Mouse (Mus musculus) midbrain, embryonic 12.5 days (tissue): ENCODE results near the gene Olfr1223. TPM values are rescaled to one million over a fixed set of nuclear protein-coding genes. Genes with fewer than 3 reads are reported as not detected.
"Not testable (repeated sequence)": the region's sequence is repeated elsewhere in the genome, so short reads cannot be mapped to it uniquely, and the experiment has no call there.

Source experiments
- ATAC-seq: fragments of 200-750 bp; cut with Nextera tagmentation; 2 replicates; pipeline ENCODE4 v1.8.0; 2017; ENCODE audit warnings: low read depth, moderate TSS enrichment, moderate library complexity; ENCODE audit not compliant: low FRiP score
- H3K27ac ChIP-seq: fragments of 300-500 bp; sonication (generic); replicated peaks from 2 replicates; pipeline ENCODE4 v1.5.1; 2016; ENCODE audit warnings: mild to moderate bottlenecking
- H3K27me3 ChIP-seq: fragments of 300-500 bp; sonication (generic); 2 replicates; pipeline ENCODE4 v1.6.1; 2016; ENCODE audit warnings: mild to moderate bottlenecking
- H3K36me3 ChIP-seq: fragments of 300-500 bp; sonication (generic); 2 replicates; pipeline ENCODE4 v1.6.1; 2016
- H3K4me1 ChIP-seq: fragments of 300-500 bp; sonication (generic); 2 replicates; pipeline ENCODE4 v1.6.1; 2016
- H3K4me2 ChIP-seq: fragments of 300-500 bp; sonication (generic); replicated peaks from 2 replicates; pipeline ENCODE4 v1.6.1; 2016; ENCODE audit warnings: mild to moderate bottlenecking, moderate library complexity
- H3K4me3 ChIP-seq: fragments of 300-500 bp; sonication (generic); 2 replicates; pipeline ENCODE4 v1.5.1; 2016; ENCODE audit warnings: mild to moderate bottlenecking
- H3K9ac ChIP-seq: fragments of 300-500 bp; sonication (generic); replicated peaks from 2 replicates; pipeline ENCODE4 v1.6.1; 2016; ENCODE audit warnings: mild to moderate bottlenecking, moderate library complexity
- H3K9me3 ChIP-seq: fragments of 300-500 bp; sonication (generic); 2 replicates; pipeline ENCODE4 v1.6.1; 2016; ENCODE audit warnings: mild to moderate bottlenecking
- WGBS: fragments of 180-500 bp; shearing (Covaris S2); methylation state at CpG from one replicate; pipeline ENCODE4 v1.1.7; 2016; 5-methylcytosine and 5-hydroxymethylcytosine counted together
- polyA plus RNA-seq: library from polyadenylated mRNA; unstranded; fragments of >200 nt; fragmentation: Nextera tagmentation; extraction: Ambion mirVana; gene quantifications from 2 replicates; pipeline ENCODE4 v1.2.1, GENCODE M21; 2016

Olfr1223 gene
- polyA plus RNA-seq: not detected in 2 replicates

DNA sequence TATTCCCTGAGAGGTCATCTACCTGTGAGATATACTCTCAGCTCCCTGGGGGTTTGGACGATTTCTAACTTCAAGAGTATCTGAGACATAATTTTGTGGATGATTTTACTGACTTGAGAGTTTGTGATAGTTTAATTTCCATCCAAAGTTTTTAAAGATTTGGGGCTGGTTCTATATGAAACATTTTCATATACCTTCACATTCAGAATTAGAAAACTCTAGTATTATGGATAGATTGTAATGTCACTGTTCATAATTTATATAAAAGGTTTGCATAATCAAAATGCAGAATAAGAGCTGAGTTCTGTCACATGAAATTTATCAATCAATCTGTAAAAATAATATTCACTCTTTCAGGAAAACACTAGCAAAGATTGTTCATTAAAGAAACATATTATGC lies at the start of gene Olfr1223:
TSS of gene Olfr1223 (minus strand) at position 101 of the 400 bp plus-strand sequence.
- Histone ChIP-seq H3K36me3 (no peaks in the 10 kb centered on the region), H3K9ac (no peak within 1 kb of the TSS), H3K4me3 (no peak within 1 kb of the TSS), H3K4me2 (no peak within 1 kb of the TSS), H3K4me1 (no peaks in the 10 kb centered on the region), H3K27ac (no peak within 1 kb of the TSS), H3K27me3 (no peaks in the 10 kb centered on the region), H3K9me3 (no peaks in the 10 kb centered on the region)
- ATAC-seq: no peak
- WGBS: 77% methylated on average over 1 of the region's 1 CpGs

- Histone ChIP-seq H3K27me3 (no peaks in the 10 kb centered on the region), H3K4me1 (no peaks in the 10 kb centered on the region), H3K4me2 (no peak within 1 kb of the TSS), H3K27ac (no peak within 1 kb of the TSS), H3K36me3 (no peaks in the 10 kb centered on the region), H3K4me3 (no peak within 1 kb of the TSS), H3K9me3 (no peaks in the 10 kb centered on the region), H3K9ac (no peak within 1 kb of the TSS)
- 65% methylated on average over 2 of the region's 2 CpGs for WGBS
- ATAC-seq: no peak
Observed at GRCm38 (mm10) chr2:89199948-89200347, 48.6 kb upstream of the Olfr1223 start, which contains the start of gene Olfr1226. TSS of gene Olfr1226 (minus strand) at chr2:89200048.

DNA sequence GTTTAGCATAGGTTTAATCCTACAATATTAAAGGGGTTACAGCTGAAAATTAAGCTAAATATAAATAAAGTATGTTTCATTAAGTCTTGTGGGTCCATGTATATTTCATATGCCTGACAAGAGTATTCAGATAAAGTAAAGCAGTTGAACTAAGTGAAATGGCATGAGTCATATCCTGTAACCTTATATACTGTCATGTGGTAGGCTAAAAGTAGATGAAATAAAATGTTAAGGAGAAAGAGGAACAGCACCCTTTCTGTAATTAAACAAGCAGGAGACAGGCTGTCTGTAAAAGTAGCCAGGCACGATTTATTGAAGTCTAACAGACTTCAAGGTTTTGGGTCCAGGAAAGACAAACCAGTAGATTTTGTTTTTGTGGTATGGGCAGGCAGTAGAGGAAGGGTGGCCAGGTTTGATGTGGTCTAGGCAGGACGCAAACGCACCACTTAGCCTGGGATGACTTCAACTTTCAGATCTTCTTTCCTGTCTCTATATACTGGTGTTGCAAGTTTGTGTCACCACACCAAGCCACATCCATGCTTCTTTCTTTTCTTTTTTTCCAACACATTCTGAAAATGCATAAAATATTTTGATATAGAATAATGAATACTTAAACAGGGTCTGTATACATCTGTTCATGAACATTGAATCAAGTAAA lies 45.1 kb upstream of the Olfr1223 start:
- Histone ChIP-seq H3K4me1 (no peaks in the 10 kb centered on the region), H3K9me3 (no peaks in the 10 kb centered on the region), H3K27ac (no peak overlapping the region), H3K4me3 (no peak overlapping the region), H3K36me3 (no peaks in the 10 kb centered on the region), H3K9ac (no peak overlapping the region), H3K4me2 (no peak overlapping the region), H3K27me3 (no peaks in the 10 kb centered on the region)
- ATAC-seq: no peak
- WGBS: 90% methylated on average over 3 of the region's 3 CpGs

DNA sequence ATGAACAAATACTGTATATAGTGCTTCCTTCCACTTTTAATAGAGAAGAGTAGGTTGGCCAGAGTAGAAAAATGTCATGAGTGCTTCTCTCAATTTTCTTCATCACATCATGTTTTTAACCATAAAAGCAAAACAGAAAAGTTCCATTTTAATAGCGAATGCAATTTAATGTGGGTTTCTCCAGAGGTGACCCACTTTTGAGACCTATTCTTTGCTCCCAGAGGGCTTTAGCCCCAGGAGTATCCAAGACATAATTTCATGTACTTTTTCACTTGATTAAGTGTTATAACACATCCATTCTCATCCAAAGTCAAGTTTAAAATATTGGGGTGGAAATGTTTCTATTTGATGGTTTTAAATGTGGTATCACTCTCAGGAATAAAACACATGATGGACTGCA lies 23.2 kb upstream of the Olfr1223 start, which contains the start of gene Olfr1225:
TSS of gene Olfr1225 (minus strand) at position 101 of the 400 bp plus-strand sequence.
- no peaks in the 10 kb centered on the region for H3K4me1 ChIP-seq
- no peaks in the 10 kb centered on the region for H3K36me3 ChIP-seq
- H3K27ac ChIP-seq: no peak within 1 kb of the TSS
- ATAC-seq: no peak
- H3K27me3 ChIP-seq: no peaks in the 10 kb centered on the region
- no peak within 1 kb of the TSS for H3K4me2 ChIP-seq
- no peak within 1 kb of the TSS for H3K4me3 ChIP-seq
- H3K9me3 ChIP-seq: no peaks in the 10 kb centered on the region
- no peak within 1 kb of the TSS for H3K9ac ChIP-seq
- 90% methylated on average over 1 of the region's 1 CpGs for WGBS

DNA sequence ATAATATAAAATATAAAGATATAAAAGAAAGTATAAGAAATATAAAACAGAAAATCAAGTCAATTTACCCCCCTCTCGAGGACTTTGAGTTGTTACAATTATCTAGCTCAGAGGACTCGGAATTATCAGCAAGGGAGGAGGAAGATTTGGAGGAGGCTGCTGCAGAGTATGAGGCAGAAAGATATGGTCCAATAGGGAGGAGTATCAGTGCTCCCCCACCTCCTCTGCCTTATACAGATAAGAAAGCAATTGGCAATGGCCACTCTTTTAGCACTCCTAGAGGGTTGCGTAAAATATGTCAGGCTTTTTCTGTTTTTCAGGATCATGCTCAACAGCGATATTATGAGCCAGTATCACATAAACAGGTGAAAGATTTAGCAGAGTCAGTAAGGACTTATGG lies 13.4 kb upstream of the Olfr1223 start:
- 92% methylated on average over 4 of the region's 4 CpGs for WGBS
- not testable (repeated sequence) for H3K4me2 ChIP-seq, H3K36me3 ChIP-seq, H3K4me1 ChIP-seq, H3K9ac ChIP-seq, H3K4me3 ChIP-seq, H3K27me3 ChIP-seq, ATAC-seq, H3K9me3 ChIP-seq, H3K27ac ChIP-seq

DNA sequence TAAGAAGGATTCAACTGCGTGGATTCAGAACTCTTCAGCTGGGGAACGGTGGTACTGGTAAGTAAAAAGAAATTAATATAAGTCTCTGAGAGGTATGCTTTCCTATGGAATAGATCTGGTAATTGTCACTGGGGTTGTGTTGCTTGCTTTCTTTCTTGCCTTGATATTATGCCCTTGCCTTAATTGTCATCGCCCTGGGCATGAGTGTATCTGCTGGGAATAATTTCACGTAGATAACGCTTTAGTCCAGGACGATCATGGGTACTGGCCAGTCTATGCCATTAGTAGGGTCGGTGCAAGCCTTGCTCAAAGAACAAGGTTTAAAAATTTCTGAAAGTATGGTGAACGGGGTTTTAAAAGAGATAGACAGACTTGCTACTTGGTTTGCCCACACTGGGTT lies 12.6 kb upstream of the Olfr1223 start, which contains the start of gene Olfr1224-ps1:
TSS of gene Olfr1224-ps1 (minus strand) at position 101 of the 400 bp plus-strand sequence.
- H3K4me3 ChIP-seq, H3K27ac ChIP-seq, H3K27me3 ChIP-seq, H3K4me2 ChIP-seq, H3K36me3 ChIP-seq, H3K9me3 ChIP-seq, H3K4me1 ChIP-seq, H3K9ac ChIP-seq, ATAC-seq: not testable (repeated sequence)
- WGBS: 93% methylated on average over 8 of the region's 8 CpGs

GRCm38 (mm10) chr2:89132954-89133353 lies 18.4 kb downstream of the Olfr1223 start, which contains the start of gene Olfr1222:
TSS of gene Olfr1222 (minus strand) at chr2:89133054.
- Histone ChIP-seq H3K9me3 (no peaks in the 10 kb centered on the region), H3K27me3 (no peaks in the 10 kb centered on the region), H3K4me2 (no peak within 1 kb of the TSS), H3K27ac (no peak within 1 kb of the TSS), H3K4me1 (no peaks in the 10 kb centered on the region), H3K36me3 (no peaks in the 10 kb centered on the region), H3K4me3 (no peak within 1 kb of the TSS), H3K9ac (no peak within 1 kb of the TSS)
- ATAC-seq: no peak
- WGBS: 84% methylated on average over 3 of the region's 3 CpGs

- Histone ChIP-seq H3K36me3 (no peaks in the 10 kb centered on the region), H3K27ac (no peak within 1 kb of the TSS), H3K27me3 (no peaks in the 10 kb centered on the region), H3K4me2 (no peak within 1 kb of the TSS), H3K9ac (no peak within 1 kb of the TSS), H3K9me3 (no peaks in the 10 kb centered on the region), H3K4me3 (no peak within 1 kb of the TSS), H3K4me1 (no peaks in the 10 kb centered on the region)
- no peak for ATAC-seq
- WGBS: 90% methylated on average over 2 of the region's 2 CpGs
Observed at GRCm38 (mm10) chr2:89117183-89117582, 34.2 kb downstream of the Olfr1223 start, which contains the start of gene Olfr1221. TSS of gene Olfr1221 (minus strand) at chr2:89117283.

DNA sequence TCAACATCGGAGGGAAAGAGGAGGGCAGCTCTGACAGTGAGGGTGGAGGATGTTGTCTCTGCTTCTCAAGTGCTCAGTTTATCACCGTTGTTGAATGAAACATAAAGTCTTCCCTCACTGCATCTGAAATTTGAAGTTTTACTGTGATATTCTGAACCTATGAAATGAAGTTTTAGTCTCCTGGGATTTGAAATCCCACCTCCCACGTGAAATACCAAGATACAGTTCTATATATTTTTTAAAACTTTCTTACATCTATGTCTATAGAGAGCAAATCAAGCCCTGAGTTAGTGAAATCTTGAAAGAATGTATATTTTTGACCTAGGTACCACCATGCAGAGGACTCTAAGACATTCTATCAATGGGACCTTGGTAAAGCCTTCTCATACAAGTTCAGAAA lies 44.6 kb downstream of the Olfr1223 start, which contains the start of gene Olfr1220:
TSS of gene Olfr1220 (minus strand) at position 101 of the 400 bp plus-strand sequence.
- no peak within 1 kb of the TSS for H3K27ac ChIP-seq
- no peaks in the 10 kb centered on the region for H3K36me3 ChIP-seq
- ATAC-seq: no peak
- H3K27me3 ChIP-seq: no peaks in the 10 kb centered on the region
- no peaks in the 10 kb centered on the region for H3K4me1 ChIP-seq
- no peak within 1 kb of the TSS for H3K4me2 ChIP-seq
- no peaks in the 10 kb centered on the region for H3K9me3 ChIP-seq
- H3K4me3 ChIP-seq: no peak within 1 kb of the TSS
- WGBS: 86% methylated on average over 3 of the region's 3 CpGs
- no peak within 1 kb of the TSS for H3K9ac ChIP-seq

GRCm38 (mm10) chr2:89105651-89106050 lies 45.7 kb downstream of the Olfr1223 start:
- no peaks in the 10 kb centered on the region for H3K36me3 ChIP-seq
- no peak overlapping the region for H3K27ac ChIP-seq
- no peaks in the 10 kb centered on the region for H3K4me1 ChIP-seq
- H3K9me3 ChIP-seq: no peaks in the 10 kb centered on the region
- ATAC-seq: no peak
- H3K4me3 ChIP-seq: no peak overlapping the region
- no peak overlapping the region for H3K4me2 ChIP-seq
- H3K9ac ChIP-seq: no peak overlapping the region
- no peaks in the 10 kb centered on the region for H3K27me3 ChIP-seq

DNA sequence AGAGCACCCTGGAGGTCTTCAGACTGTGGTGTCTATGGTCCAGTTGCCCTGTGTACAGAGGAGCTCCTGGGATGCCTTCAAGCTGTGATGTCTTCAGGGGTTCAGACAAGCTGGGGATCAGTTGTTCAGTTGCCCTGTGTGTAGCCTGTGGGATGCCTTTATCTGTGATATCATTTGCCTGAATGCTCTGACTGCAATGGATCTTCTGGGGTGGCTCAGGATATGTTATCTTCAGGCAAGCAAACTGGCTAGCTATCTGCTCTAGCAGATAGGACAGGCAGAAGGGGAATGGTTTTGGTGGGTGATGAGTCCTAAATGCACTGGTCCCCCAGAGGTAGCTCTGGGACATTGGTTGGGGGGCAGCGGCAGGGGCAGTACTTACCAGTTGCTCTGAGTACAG lies 57.5 kb downstream of the Olfr1223 start:
- Histone ChIP-seq H3K4me3 (no peak overlapping the region), H3K4me1 (no peaks in the 10 kb centered on the region), H3K27me3 (no peaks in the 10 kb centered on the region), H3K27ac (no peak overlapping the region), H3K9me3 (no peaks in the 10 kb centered on the region), H3K4me2 (no peak overlapping the region), H3K9ac (no peak overlapping the region), H3K36me3 (no peaks in the 10 kb centered on the region)
- no peak for ATAC-seq
- 89% methylated on average over 1 of the region's 1 CpGs for whole genome bisulfite sequencing
